13 mouse cellular contexts compared by ENCODE assay signal in genomic region chr16:70239432-70239941, GRCm38 (mm10).
A peak's percentile ranks its signal among the peaks of the same experiment; 100 is the strongest.
DNase-seq lines count a peak whose midpoint lies in the region; ATAC-seq lines count a peak whose summit lies in the region.
"Had no signal": no experiment of that assay in that cellular context is flagged by ENCODE, and none has a peak within 500 bp of the region (broad histone marks: within the 10 kb centered on the region; RNA-seq: fewer than 3 reads in every experiment).

No protein-coding gene starts in this region.

- H3K27ac ChIP-seq in hindbrain, embryonic 16.5 days (ENCODE audit: low read depth, low read length): 0 out of 2 replicates have a peak overlapping the region, but pooled peaks have one; percentile 12
- 0 out of 2 replicates have a peak overlapping the region, but pooled peaks have one; percentile 28 for H3K27ac ChIP-seq in midbrain, embryonic 10.5 days (replicated peaks)
- H3K27ac ChIP-seq: left cerebral cortex, adult 2 months had no signal

- H3K27me3 ChIP-seq in hindbrain, embryonic 16.5 days (replicated peaks; ENCODE audit: control insufficient read depth, insufficient read depth, low read length): no peaks in the 10 kb centered on the region
- no peaks in the 10 kb centered on the region for H3K27me3 ChIP-seq in midbrain, embryonic 10.5 days (ENCODE audit: low read depth, poor library complexity, severe bottlenecking)

- H3K9ac ChIP-seq in hindbrain, embryonic 16.5 days (ENCODE audit: low read depth, low read length): no peak overlapping the region

- no peaks in the 10 kb centered on the region for H3K36me3 ChIP-seq in hindbrain, embryonic 16.5 days (ENCODE audit: control insufficient read depth, insufficient read depth, low read length)
- no peaks in the 10 kb centered on the region for H3K36me3 ChIP-seq in midbrain, embryonic 10.5 days

- H3K4me2 ChIP-seq in hindbrain, embryonic 16.5 days (ENCODE audit: low read length): no peak overlapping the region

- ATAC-seq in hindbrain, embryonic 16.5 days: peak; percentile 72; the same call in 1 of the 2 replicates

- no peaks in the 10 kb centered on the region for H3K9me3 ChIP-seq in hindbrain, embryonic 16.5 days (ENCODE audit: control insufficient read depth, low read length)
- H3K9me3 ChIP-seq in midbrain, embryonic 10.5 days (replicated peaks): no peaks in the 10 kb centered on the region

- peak; percentile 17 for DNase-seq in kidney, adult 11 months
- DNase-seq in kidney, adult 18-20 months: no peak
- peak; percentile 23 for DNase-seq in midbrain, embryonic 10.5 days (ENCODE audit: low spot score)
- DNase-seq in spleen, postnatal 36 days (ENCODE audit: low spot score in 2 of 2): no peak
- no peak for DNase-seq in c-Kit-positive CD71-positive TER-119-positive erythroid progenitor cells, embryonic 14.5 days (ENCODE audit: low spot score)
- no peak for DNase-seq in ovary, adult 18-20 months (ENCODE audit: low spot score)
- no peak for DNase-seq in left cerebral cortex, adult 11 months (ENCODE audit: low spot score)
- DNase-seq: adrenal gland, postnatal 36 days; B cell, adult 2 months; gastrocnemius, postnatal 25 days; lung, postnatal 14 days had no signal

- 19% methylated on average over 7 of the region's 7 CpGs for WGBS in hindbrain, embryonic 16.5 days
- 29% methylated on average over 7 of the region's 7 CpGs for WGBS in midbrain, embryonic 10.5 days

- H3K4me1 ChIP-seq in hindbrain, embryonic 16.5 days (ENCODE audit: control insufficient read depth, insufficient read depth, low read depth, low read length): peaks cover 3% of the 10 kb centered on the region; the same call in 1 of the 2 replicates
- H3K4me1 ChIP-seq in midbrain, embryonic 10.5 days: peaks cover 11% of the 10 kb centered on the region

- H3K4me3 ChIP-seq in hindbrain, embryonic 16.5 days (ENCODE audit: low read length): no peak overlapping the region
- H3K4me3 ChIP-seq in midbrain, embryonic 10.5 days: no peak overlapping the region
- H3K4me3 ChIP-seq: left cerebral cortex, adult 2 months had no signal

Comparison
In these comparisons a context has a peak if more than half of its experiments do, and no peak if none do; other contexts are left out.
1. DNase-seq: peak in kidney, adult 11 months (single experiment) and midbrain, embryonic 10.5 days (single experiment); none in kidney, adult 18-20 months (single experiment), spleen, postnatal 36 days (0 of 2), c-Kit-positive CD71-positive TER-119-positive erythroid progenitor cells, embryonic 14.5 days (single experiment), ovary, adult 18-20 months (single experiment) and left cerebral cortex, adult 11 months (single experiment).